8 mouse cellular contexts compared by ENCODE assay signal in the genomic region with DNA sequence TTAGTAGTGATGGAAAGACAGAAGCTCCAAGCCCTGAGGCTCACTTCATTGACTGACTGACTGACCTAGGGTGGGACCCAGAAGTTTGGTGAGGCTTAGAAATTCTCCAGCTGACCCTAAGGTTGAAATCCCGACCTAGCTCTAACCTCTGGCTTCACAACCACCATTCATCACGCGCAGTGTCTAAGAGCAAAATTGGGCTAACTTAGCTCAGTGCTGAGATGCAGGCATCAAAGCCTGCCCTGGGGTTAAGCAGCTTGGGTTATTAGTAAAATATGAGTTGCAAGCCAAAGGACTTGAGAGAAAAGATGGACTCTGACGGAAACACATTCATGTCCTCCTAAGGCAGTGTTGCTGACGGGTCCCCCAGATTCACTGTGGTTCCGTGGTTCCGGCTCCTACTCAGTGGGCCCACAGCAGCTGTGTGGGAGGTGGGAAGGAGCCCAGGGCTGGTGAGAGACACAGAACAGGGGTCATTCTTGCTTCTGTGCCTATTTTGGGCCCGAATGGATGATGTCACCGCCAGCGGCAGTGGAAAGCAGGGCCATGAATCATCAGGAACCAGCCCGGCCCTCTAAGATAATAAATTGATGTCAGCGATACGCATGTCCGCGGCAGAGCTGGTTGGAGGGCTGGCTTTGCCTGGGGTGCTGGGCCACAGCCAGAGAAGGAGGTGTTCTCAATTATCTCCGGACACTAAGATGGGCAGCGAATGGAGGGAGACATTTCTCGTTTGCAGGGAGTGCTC.
DNase-seq lines count a peak whose midpoint lies in the region.

No protein-coding gene starts in this region.

- peak; percentile 15 for DNase-seq in layer of hippocampus, adult 11-12 months (ENCODE audit: low spot score)
- DNase-seq in layer of hippocampus, adult 18-20 months (ENCODE audit: low spot score in 2 of 2): no peak
- DNase-seq in adrenal gland, adult 8-10 months: peak; percentile 91
- DNase-seq in heart, adult 9 months (ENCODE audit: low spot score in 2 of 2): peak; percentile 71 to 80
- peak; percentile 56 for DNase-seq in kidney, adult 8-10 months
- DNase-seq in mesoderm, embryonic 11.5 days (ENCODE audit: low read depth, low spot score): peak; percentile 74
- DNase-seq in urinary bladder, postnatal 36 days (ENCODE audit: low spot score in 2 of 2): peak; percentile 63 to 69
- DNase-seq in spleen, adult 18-20 months: no peak

Comparison
In these comparisons a context has a peak if more than half of its experiments do, and no peak if none do; other contexts are left out.
1. DNase-seq: peak in layer of hippocampus, adult 11-12 months (single experiment), adrenal gland, adult 8-10 months (single experiment), heart, adult 9 months (2 of 2), kidney, adult 8-10 months (2 of 2), mesoderm, embryonic 11.5 days (single experiment) and urinary bladder, postnatal 36 days (2 of 2); none in layer of hippocampus, adult 18-20 months (0 of 2) and spleen, adult 18-20 months (0 of 2).